Mouse (Mus musculus) midbrain, postnatal 0 days (tissue): ENCODE measurements around the gene Fgd2. TPM values are rescaled to one million over a fixed set of nuclear protein-coding genes. Genes with fewer than 3 reads are reported as not detected.

ENCODE experiments used
- ATAC-seq: fragments of 200-750 bp; cut with Nextera tagmentation; 2 replicates; pipeline ENCODE4 v1.8.0; 2017; ENCODE audit warnings: moderate number of reproducible peaks, mild to moderate bottlenecking, moderate TSS enrichment, moderate library complexity; ENCODE audit not compliant: low FRiP score
- DNase-seq: peaks from one replicate; pipeline ENCODE4 v3.0.0-alpha.2; 2015; ENCODE audit warnings: low spot score
- H3K27ac ChIP-seq: fragments of 300-500 bp; sonication (generic); 2 replicates; pipeline ENCODE4 v1.5.1; 2014; ENCODE audit warnings: low read depth, mild to moderate bottlenecking, low read length, mixed read lengths
- H3K27me3 ChIP-seq: fragments of 300-500 bp; sonication (generic); 2 replicates; pipeline ENCODE4 v1.6.1; 2014; ENCODE audit warnings: low read length, control low read depth, mixed read lengths; ENCODE audit not compliant: insufficient read depth
- H3K36me3 ChIP-seq: fragments of 300-500 bp; sonication (generic); 2 replicates; pipeline ENCODE4 v1.6.1; 2014; ENCODE audit warnings: low read length, control low read depth, mixed read lengths; ENCODE audit not compliant: insufficient read depth
- H3K4me1 ChIP-seq: fragments of 300-500 bp; sonication (generic); 2 replicates; pipeline ENCODE4 v1.6.1; 2014; ENCODE audit warnings: mild to moderate bottlenecking, control low read depth, antibody characterized with exemption, low read length, mixed read lengths; ENCODE audit not compliant: insufficient read depth
- H3K4me2 ChIP-seq: fragments of 300-500 bp; sonication (generic); 2 replicates; pipeline ENCODE4 v1.6.1; 2014; ENCODE audit warnings: low read depth, mild to moderate bottlenecking, low read length, mixed read lengths; ENCODE audit not compliant: poor library complexity, severe bottlenecking
- H3K4me3 ChIP-seq: fragments of 300-500 bp; sonication (generic); 2 replicates; pipeline ENCODE4 v1.5.1; 2014; ENCODE audit warnings: low read depth, mild to moderate bottlenecking, low read length, moderate library complexity
- H3K9ac ChIP-seq: fragments of 300-500 bp; sonication (generic); replicated peaks from 2 replicates; pipeline ENCODE4 v1.6.1; 2014; ENCODE audit warnings: mild to moderate bottlenecking, low read length, moderate library complexity, mixed read lengths; ENCODE audit not compliant: poor library complexity, severe bottlenecking
- H3K9me3 ChIP-seq: fragments of 300-500 bp; sonication (generic); 2 replicates; pipeline ENCODE4 v1.6.1; 2016; ENCODE audit warnings: low read length, control low read depth
- CTCF ChIP-seq: IDR thresholded peaks from 2 replicates; pipeline ENCODE4 v1.5.1; 2016; ENCODE audit warnings: antibody characterized with exemption, mild to moderate bottlenecking
- WGBS: fragments of 180-500 bp; shearing (Covaris S2); extraction: QIAGEN DNeasy Blood & Tissue Kit; methylation state at CpG from one replicate; pipeline ENCODE4 v1.1.7; 2014; 5-methylcytosine and 5-hydroxymethylcytosine counted together
- polyA plus RNA-seq: library from polyadenylated mRNA; unstranded; fragments of >200 nt; fragmentation: Nextera tagmentation; extraction: Ambion mirVana; gene quantifications from 2 replicates; pipeline ENCODE4 v1.2.1, GENCODE M21; 2015
- total RNA-seq: library from RNA; depleted of rRNA; stranded (reverse); fragments of >200 nt; gene quantifications from 2 replicates; pipeline ENCODE4 v1.2.3, GENCODE M21; 2014; rRNA removed

The Fgd2 gene
- total and polyA plus RNA-seq, 2 experiments from 2014 or later: 14.4 to 27.3 TPM

DNA sequence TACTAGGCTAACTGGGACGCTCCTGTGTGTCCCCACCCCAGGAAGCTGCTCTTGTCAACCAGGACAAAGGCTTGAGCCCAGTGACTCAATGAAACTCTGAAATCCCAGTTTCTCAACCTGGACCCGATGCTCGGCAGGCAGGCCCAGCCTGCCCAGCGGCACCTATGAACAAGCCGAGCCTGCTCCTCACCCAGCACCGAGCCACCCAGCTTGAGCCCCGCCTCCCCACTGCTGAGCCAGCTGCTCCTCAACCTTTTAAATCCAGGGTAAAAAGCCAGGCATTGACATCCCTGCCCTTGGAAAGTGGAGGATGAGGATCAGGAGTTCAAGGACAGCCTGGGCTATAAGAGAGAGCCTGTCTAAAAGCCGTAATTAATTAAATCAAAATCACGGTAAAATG lies 64.6 kb downstream of the Fgd2 start:
- DNase-seq: no peak
- 64% methylated on average over 9 of the region's 9 CpGs for WGBS
- H3K9ac ChIP-seq: no peak overlapping the region
- no peak for ATAC-seq
- H3K27ac ChIP-seq: no peak overlapping the region
- H3K9me3 ChIP-seq: no peaks in the 10 kb centered on the region
- TF ChIP-seq CTCF: no peak
- no peak overlapping the region for H3K4me2 ChIP-seq
- no peaks in the 10 kb centered on the region for H3K36me3 ChIP-seq
- no peaks in the 10 kb centered on the region for H3K4me1 ChIP-seq
- H3K27me3 ChIP-seq: no peaks in the 10 kb centered on the region
- H3K4me3 ChIP-seq: no peak overlapping the region

DNA sequence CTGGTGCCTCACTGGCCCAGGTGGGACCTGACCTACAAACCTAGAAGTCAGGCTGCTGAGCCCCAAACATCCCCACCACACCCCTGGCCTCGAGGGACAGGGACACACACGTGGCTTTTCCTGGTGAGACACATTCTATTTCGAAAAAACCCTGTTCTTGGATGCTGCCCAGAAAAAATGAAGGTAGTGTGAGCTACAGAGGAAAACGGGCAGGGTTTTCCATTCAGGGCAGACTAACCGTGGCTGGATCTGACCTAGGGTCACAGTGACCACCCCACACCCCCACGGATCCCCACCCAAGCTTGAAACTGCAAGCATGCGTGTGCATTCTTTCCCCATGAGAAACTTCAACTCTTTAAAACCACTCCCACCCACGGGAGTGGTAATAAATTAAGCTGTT lies 67.5 kb downstream of the Fgd2 start:
- Histone ChIP-seq H3K36me3 (no peaks in the 10 kb centered on the region), H3K9ac (no peak overlapping the region)

DNA sequence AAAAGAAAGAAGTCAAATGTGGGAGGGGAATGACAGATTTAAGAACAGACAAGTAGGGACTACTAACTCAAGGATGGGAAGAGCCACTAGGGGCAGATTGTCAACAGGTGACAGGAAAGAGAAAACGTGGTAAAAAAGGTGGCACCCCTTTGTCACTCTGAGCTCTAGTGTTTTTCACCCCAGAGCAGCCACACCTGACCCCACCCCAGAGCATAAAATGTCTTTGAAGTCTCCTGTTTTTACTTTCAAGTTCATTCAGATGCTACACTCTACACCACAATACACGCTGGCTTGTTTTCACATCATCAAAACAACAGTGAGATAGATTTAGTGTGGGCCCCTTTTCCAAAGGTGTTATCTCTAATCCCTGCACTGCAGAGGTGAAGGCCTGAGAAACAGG lies 68.1 kb downstream of the Fgd2 start:
- ATAC-seq: no peak
- H3K27me3 ChIP-seq: no peaks in the 10 kb centered on the region

More for the DNA sequence above, 67.5 kb downstream of the Fgd2 start:
- no peak for ATAC-seq
- 40% methylated on average over 8 of the region's 8 CpGs for WGBS
- Histone ChIP-seq H3K27ac (no peak overlapping the region), H3K4me1 (no peaks in the 10 kb centered on the region), H3K4me2 (no peak overlapping the region), H3K27me3 (no peaks in the 10 kb centered on the region), H3K9me3 (no peaks in the 10 kb centered on the region), H3K4me3 (no peak overlapping the region)
- DNase-seq: no peak
- no peak for TF ChIP-seq CTCF

More for the DNA sequence above, 68.1 kb downstream of the Fgd2 start:
- WGBS: 48% methylated on average over 2 of the region's 2 CpGs
- Histone ChIP-seq H3K36me3 (no peaks in the 10 kb centered on the region), H3K4me3 (no peak overlapping the region), H3K27ac (no peak overlapping the region), H3K9me3 (no peaks in the 10 kb centered on the region), H3K9ac (no peak overlapping the region), H3K4me2 (no peak overlapping the region), H3K4me1 (no peaks in the 10 kb centered on the region)
- DNase-seq: no peak
- TF ChIP-seq CTCF: no peak

Other genes starting within 250 kb of the Fgd2 start
- gene Rab44, start 246.8 kb upstream of the Fgd2 start, total RNA-seq: not detected in 2 replicates
- not detected in 2 replicates for gene Rab44, start 246.8 kb upstream of the Fgd2 start, polyA plus RNA-seq
- 85.1 and 86.5 TPM in 2 replicates for gene Cpne5, start 122.7 kb upstream of the Fgd2 start, total RNA-seq
- 88.9 and 90.2 TPM in 2 replicates for gene Cpne5, start 122.7 kb upstream of the Fgd2 start, polyA plus RNA-seq
- 70.3 and 77.9 TPM in 2 replicates for gene Ppil1, start 96.7 kb upstream of the Fgd2 start, total RNA-seq
- 95.7 and 103 TPM in 2 replicates for gene Ppil1, start 96.7 kb upstream of the Fgd2 start, polyA plus RNA-seq
- gene BC004004, start 92.1 kb upstream of the Fgd2 start, total RNA-seq: 120 and 128 TPM in 2 replicates
- 146 and 152 TPM in 2 replicates for gene BC004004, start 92.1 kb upstream of the Fgd2 start, polyA plus RNA-seq
- 4.3 and 4.6 TPM in 2 replicates for gene Pi16, start 43.2 kb upstream of the Fgd2 start, total RNA-seq
- gene Pi16, start 43.2 kb upstream of the Fgd2 start, polyA plus RNA-seq: 3.3 and 4.0 TPM in 2 replicates
- gene Mtch1, start 13.0 kb upstream of the Fgd2 start, total RNA-seq: 605 and 625 TPM in 2 replicates
- gene Mtch1, start 13.0 kb upstream of the Fgd2 start, polyA plus RNA-seq: 510 and 517 TPM in 2 replicates
- 8.3 and 10.9 TPM in 2 replicates for gene Pim1, start 129.8 kb downstream of the Fgd2 start, total RNA-seq
- gene Pim1, start 129.8 kb downstream of the Fgd2 start, polyA plus RNA-seq: 10.6 and 12.7 TPM in 2 replicates
- not detected in 2 replicates for gene Gm17657, start 188.7 kb downstream of the Fgd2 start, total RNA-seq
- gene Gm17657, start 188.7 kb downstream of the Fgd2 start, polyA plus RNA-seq: not detected in 2 replicates
- gene Tbc1d22b, start 188.9 kb downstream of the Fgd2 start, total RNA-seq: 47.3 and 52.0 TPM in 2 replicates
- gene Tbc1d22b, start 188.9 kb downstream of the Fgd2 start, polyA plus RNA-seq: 30.7 and 31.7 TPM in 2 replicates
- not detected in 2 replicates for gene Tmem217, start 191.5 kb downstream of the Fgd2 start, total RNA-seq
- 0.71 and 0.84 TPM in 2 replicates for gene Tmem217, start 191.5 kb downstream of the Fgd2 start, polyA plus RNA-seq